Mouse (Mus musculus) limb, embryonic 14.5 days (tissue): Measurements from ENCODE around the gene Hist1h1c. TPM values are rescaled to one million over a fixed set of nuclear protein-coding genes. Genes with fewer than 3 reads are reported as not detected.

Experiments used
- ATAC-seq: fragments of 200-750 bp; cut with Nextera tagmentation; 2 replicates; pipeline ENCODE4 v1.8.0; 2017; ENCODE audit warnings: low read depth, moderate number of reproducible peaks, moderate TSS enrichment; ENCODE audit not compliant: low FRiP score
- DNase-seq: peaks from one replicate; pipeline ENCODE4 v3.0.0-alpha.2; 2015; ENCODE audit warnings: low spot score
- H3K27ac ChIP-seq: fragments of 300-500 bp; sonication (generic); replicated peaks from 2 replicates; pipeline ENCODE4 v1.5.1; 2014; ENCODE audit warnings: low read depth, mild to moderate bottlenecking, low read length, moderate library complexity, mixed read lengths
- H3K27me3 ChIP-seq: fragments of 300-500 bp; sonication (generic); 2 replicates; pipeline ENCODE4 v1.6.1; 2014; ENCODE audit warnings: low read length, mixed read lengths; ENCODE audit not compliant: control insufficient read depth, insufficient read depth
- H3K36me3 ChIP-seq: fragments of 300-500 bp; sonication (generic); 2 replicates; pipeline ENCODE4 v1.6.1; 2014; ENCODE audit warnings: mild to moderate bottlenecking, low read length, moderate library complexity, mixed read lengths; ENCODE audit not compliant: control insufficient read depth, insufficient read depth
- H3K4me1 ChIP-seq: fragments of 300-500 bp; sonication (generic); 2 replicates; pipeline ENCODE4 v1.6.1; 2014; ENCODE audit warnings: antibody characterized with exemption, low read length, mixed read lengths; ENCODE audit not compliant: control insufficient read depth, insufficient read depth
- H3K4me2 ChIP-seq: fragments of 300-500 bp; sonication (generic); replicated peaks from 2 replicates; pipeline ENCODE4 v1.6.1; 2014; ENCODE audit warnings: low read depth, mild to moderate bottlenecking, low read length, moderate library complexity; ENCODE audit not compliant: severe bottlenecking
- H3K4me3 ChIP-seq: fragments of 300-500 bp; sonication (generic); replicated peaks from 2 replicates; pipeline ENCODE4 v1.5.1; 2014; ENCODE audit warnings: low read length
- H3K9ac ChIP-seq: fragments of 300-500 bp; sonication (generic); 2 replicates; pipeline ENCODE4 v1.6.1; 2014; ENCODE audit warnings: mild to moderate bottlenecking, low read depth, low read length, moderate library complexity; ENCODE audit not compliant: severe bottlenecking
- H3K9me3 ChIP-seq: fragments of 300-500 bp; sonication (generic); 2 replicates; pipeline ENCODE4 v1.6.1; 2016; ENCODE audit warnings: low read length; ENCODE audit not compliant: control insufficient read depth
- POLR2A ChIP-seq: fragments of 200-500 bp; IDR thresholded peaks from 2 replicates; pipeline ENCODE4 v1.8.0; 2012; ENCODE audit warnings: inconsistent platforms, mild to moderate bottlenecking, moderate library complexity, borderline replicate concordance; ENCODE audit not compliant: insufficient read depth, insufficient read length; ENCODE audit errors: extremely low read depth
- WGBS: fragments of 180-500 bp; shearing (Covaris S2); extraction: QIAGEN DNeasy Blood & Tissue Kit; methylation state at CpG from one replicate; pipeline ENCODE4 v1.1.7; 2014; 5-methylcytosine and 5-hydroxymethylcytosine counted together
- polyA plus RNA-seq, 2 experiments: library from polyadenylated mRNA; depleted of rRNA in 1 of 2; stranded (reverse) in 1 of 2; unstranded in 1 of 2; fragments of >200 nt; fragmentation: Nextera tagmentation in 1 of 2; extraction: Ambion mirVana in 1 of 2; gene quantifications; 2 replicates each; pipeline versions ENCODE4 v1.2.1 to v1.2.3; 2012 to 2014

Hist1h1c gene
- polyA plus RNA-seq, 2 experiments: 23.7 to 24.7 TPM

- Histone ChIP-seq H3K4me1 (no peaks in the 10 kb centered on the region), H3K27me3 (no peaks in the 10 kb centered on the region), H3K27ac (no peak overlapping the region), H3K4me2 (no peak overlapping the region), H3K4me3 (no peak overlapping the region), H3K9me3 (no peaks in the 10 kb centered on the region), H3K36me3 (no peaks in the 10 kb centered on the region), H3K9ac (no peak overlapping the region)
- no peak for ATAC-seq
- DNase-seq: no peak
- 90% methylated on average over 5 of the region's 5 CpGs for WGBS
- TF ChIP-seq POLR2A: no peak
These were observed 8.9 kb upstream of the Hist1h1c start for GRCm38 (mm10) chr13:23729706-23730105.

GRCm38 (mm10) chr13:23730479-23730878, 8.1 kb upstream of the Hist1h1c start:
- Histone ChIP-seq H3K9ac (no peak overlapping the region), H3K27me3 (no peaks in the 10 kb centered on the region), H3K36me3 (no peaks in the 10 kb centered on the region), H3K4me2 (no peak overlapping the region), H3K27ac (no peak overlapping the region), H3K4me1 (no peaks in the 10 kb centered on the region), H3K9me3 (no peaks in the 10 kb centered on the region), H3K4me3 (no peak overlapping the region)
- DNase-seq: no peak
- 42% methylated on average over 8 of the region's 8 CpGs for WGBS
- TF ChIP-seq POLR2A: no peak
- no peak for ATAC-seq

- Histone ChIP-seq H3K27ac (no peak overlapping the region), H3K4me3 (no peak overlapping the region), H3K27me3 (no peaks in the 10 kb centered on the region), H3K36me3 (no peaks in the 10 kb centered on the region), H3K4me2 (no peak overlapping the region), H3K4me1 (no peaks in the 10 kb centered on the region), H3K9me3 (no peaks in the 10 kb centered on the region), H3K9ac (no peak overlapping the region)
- peak; percentile 50; the same call in 1 of the 2 replicates for ATAC-seq
- TF ChIP-seq POLR2A: no peak
- 26% methylated on average over 8 of the region's 8 CpGs for WGBS
- DNase-seq: peak; percentile 74
These were observed 6.3 kb upstream of the Hist1h1c start for GRCm38 (mm10) chr13:23732156-23732804.

- H3K27me3 ChIP-seq: no peaks in the 10 kb centered on the region
- WGBS: 71% methylated on average over 5 of the region's 5 CpGs
- DNase-seq (no peak), ATAC-seq (no peak)
- no peak overlapping the region for H3K9ac ChIP-seq
- H3K4me2 ChIP-seq: no peak overlapping the region
- H3K4me1 ChIP-seq: peaks cover 9% of the 10 kb centered on the region
- no peaks in the 10 kb centered on the region for H3K9me3 ChIP-seq
- no peak overlapping the region for H3K4me3 ChIP-seq
- H3K27ac ChIP-seq: no peak overlapping the region
- no peaks in the 10 kb centered on the region for H3K36me3 ChIP-seq
- TF ChIP-seq POLR2A: no peak
These were observed 1.5 kb upstream of the Hist1h1c start for GRCm38 (mm10) chr13:23737091-23737490.

GRCm38 (mm10) chr13:23738041-23738440, 567 bp upstream of the Hist1h1c start:
- Histone ChIP-seq H3K9ac (peak overlapping the region; percentile 81), H3K27ac (peak overlapping the region; percentile 92), H3K4me1 (peaks cover 9% of the 10 kb centered on the region), H3K4me2 (peak overlapping the region; percentile 73), H3K4me3 (peak overlapping the region; percentile 44), H3K36me3 (no peaks in the 10 kb centered on the region), H3K9me3 (no peaks in the 10 kb centered on the region), H3K27me3 (no peaks in the 10 kb centered on the region)
- TF ChIP-seq POLR2A: no peak
- no peak for ATAC-seq
- WGBS: 16% methylated on average over 4 of the region's 4 CpGs
- no peak for DNase-seq
